Mouse (Mus musculus) heart, embryonic 11.5 days (tissue): ENCODE measurements at regions not wholly inside any gene's neighbourhood (a gene's known extent, or its start where the extent isn't known, plus 50 kb on each side); places are given as distances from the start of the nearest gene placed in this dataset.
A peak's percentile ranks its signal among the peaks of the same experiment; 100 is the strongest.

Experiments
- ATAC-seq: fragments of 200-750 bp; cut with Nextera tagmentation; replicated peaks from 2 replicates; pipeline ENCODE4 v1.8.0; 2017; ENCODE audit warnings: moderate library complexity; ENCODE audit not compliant: insufficient number of reproducible peaks, low FRiP score, low TSS enrichment
- H3K27ac ChIP-seq: fragments of 300-500 bp; sonication (generic); 2 replicates; pipeline ENCODE4 v1.5.1; 2014; ENCODE audit warnings: mild to moderate bottlenecking, low read depth, low read length
- H3K27me3 ChIP-seq: fragments of 300-500 bp; sonication (generic); 2 replicates; pipeline ENCODE4 v1.6.1; 2014; ENCODE audit warnings: mild to moderate bottlenecking, low read length, mixed read lengths; ENCODE audit not compliant: control insufficient read depth, insufficient read depth
- H3K36me3 ChIP-seq: fragments of 300-500 bp; sonication (generic); 2 replicates; pipeline ENCODE4 v1.6.1; 2014; ENCODE audit warnings: mild to moderate bottlenecking, low read length, moderate library complexity, mixed read lengths; ENCODE audit not compliant: control insufficient read depth, insufficient read depth
- H3K4me1 ChIP-seq: fragments of 300-500 bp; sonication (generic); 2 replicates; pipeline ENCODE4 v1.6.1; 2014; ENCODE audit warnings: low read length; ENCODE audit not compliant: control insufficient read depth, insufficient read depth
- H3K4me2 ChIP-seq: fragments of 300-500 bp; sonication (generic); 2 replicates; pipeline ENCODE4 v1.6.1; 2014; ENCODE audit warnings: mild to moderate bottlenecking, moderate library complexity
- H3K4me3 ChIP-seq: fragments of 300-500 bp; sonication (generic); 2 replicates; pipeline ENCODE4 v1.5.1; 2014; ENCODE audit warnings: low read depth, low read length
- H3K9ac ChIP-seq: fragments of 300-500 bp; sonication (generic); 2 replicates; pipeline ENCODE4 v1.6.1; 2014; ENCODE audit warnings: mild to moderate bottlenecking, low read depth, low read length, moderate library complexity
- H3K9me3 ChIP-seq: fragments of 300-500 bp; sonication (generic); replicated peaks from 2 replicates; pipeline ENCODE4 v1.6.1; 2016; ENCODE audit warnings: low read length; ENCODE audit not compliant: control insufficient read depth
- WGBS: fragments of 180-500 bp; shearing (Covaris S2); extraction: QIAGEN DNeasy Blood & Tissue Kit; methylation state at CpG from one replicate; pipeline ENCODE4 v1.1.7; 2014; ENCODE audit not compliant: insufficient replicate concordance; 5-methylcytosine and 5-hydroxymethylcytosine counted together

GRCm38 (mm10) chr2:75144861-75145260, 319.3 kb downstream of the Mtx2 start:
- no peak for ATAC-seq
- Histone ChIP-seq H3K9me3 (no peaks in the 10 kb centered on the region), H3K27ac (no peak overlapping the region), H3K4me3 (no peak overlapping the region), H3K4me1 (no peaks in the 10 kb centered on the region), H3K36me3 (no peaks in the 10 kb centered on the region), H3K4me2 (no peak overlapping the region), H3K9ac (no peak overlapping the region), H3K27me3 (peaks cover 14% of the 10 kb centered on the region)
- 64% methylated on average over 12 of the region's 12 CpGs for WGBS

GRCm38 (mm10) chr2:75146256-75146655, 320.7 kb downstream of the Mtx2 start:
- WGBS = 59% methylated on average over 6 of the region's 6 CpGs
- Histone ChIP-seq H3K27ac (no peak overlapping the region), H3K27me3 (peaks cover 3% of the 10 kb centered on the region), H3K36me3 (no peaks in the 10 kb centered on the region), H3K4me2 (no peak overlapping the region), H3K9ac (no peak overlapping the region), H3K4me3 (no peak overlapping the region), H3K4me1 (no peaks in the 10 kb centered on the region), H3K9me3 (no peaks in the 10 kb centered on the region)
- ATAC-seq = no peak

GRCm38 (mm10) chr2:75147399-75147798, 321.8 kb downstream of the Mtx2 start:
- H3K27me3 ChIP-seq = peaks cover 3% of the 10 kb centered on the region
- H3K36me3 ChIP-seq = no peaks in the 10 kb centered on the region
- H3K27ac ChIP-seq = no peak overlapping the region
- H3K9me3 ChIP-seq = no peaks in the 10 kb centered on the region
- no peaks in the 10 kb centered on the region for H3K4me1 ChIP-seq
- no peak overlapping the region for H3K4me2 ChIP-seq
- no peak overlapping the region for H3K4me3 ChIP-seq
- no peak overlapping the region for H3K9ac ChIP-seq
- ATAC-seq = no peak
- WGBS = 50% methylated on average over 9 of the region's 9 CpGs

- H3K4me2 ChIP-seq = no peak overlapping the region
- H3K27ac ChIP-seq = no peak overlapping the region
- no peaks in the 10 kb centered on the region for H3K9me3 ChIP-seq
- peaks cover 3% of the 10 kb centered on the region for H3K27me3 ChIP-seq
- H3K36me3 ChIP-seq = no peaks in the 10 kb centered on the region
- no peak overlapping the region for H3K9ac ChIP-seq
- WGBS = 67% methylated on average over 8 of the region's 8 CpGs
- H3K4me1 ChIP-seq = no peaks in the 10 kb centered on the region
- no peak for ATAC-seq
- no peak overlapping the region for H3K4me3 ChIP-seq
These were observed 322.4 kb downstream of the Mtx2 start for GRCm38 (mm10) chr2:75147967-75148366.

GRCm38 (mm10) chr2:75149036-75149435, 323.4 kb downstream of the Mtx2 start:
- no peaks in the 10 kb centered on the region for H3K9me3 ChIP-seq
- H3K4me2 ChIP-seq = no peak overlapping the region
- no peaks in the 10 kb centered on the region for H3K36me3 ChIP-seq
- no peak overlapping the region for H3K9ac ChIP-seq
- no peaks in the 10 kb centered on the region for H3K4me1 ChIP-seq
- H3K27ac ChIP-seq = no peak overlapping the region
- ATAC-seq = no peak
- WGBS = 75% methylated on average over 5 of the region's 5 CpGs
- H3K27me3 ChIP-seq = no peaks in the 10 kb centered on the region; the same call in 1 of the 2 replicates
- no peak overlapping the region for H3K4me3 ChIP-seq

GRCm38 (mm10) chr2:75149562-75149961, 324.0 kb downstream of the Mtx2 start:
- Histone ChIP-seq H3K9ac (no peak overlapping the region), H3K9me3 (no peaks in the 10 kb centered on the region), H3K27ac (no peak overlapping the region), H3K4me3 (no peak overlapping the region), H3K36me3 (no peaks in the 10 kb centered on the region), H3K27me3 (no peaks in the 10 kb centered on the region; the same call in 1 of the 2 replicates), H3K4me2 (peak overlapping the region; percentile 24), H3K4me1 (no peaks in the 10 kb centered on the region)
- 30% methylated on average over 12 of the region's 12 CpGs for WGBS
- ATAC-seq = no peak

DNA sequence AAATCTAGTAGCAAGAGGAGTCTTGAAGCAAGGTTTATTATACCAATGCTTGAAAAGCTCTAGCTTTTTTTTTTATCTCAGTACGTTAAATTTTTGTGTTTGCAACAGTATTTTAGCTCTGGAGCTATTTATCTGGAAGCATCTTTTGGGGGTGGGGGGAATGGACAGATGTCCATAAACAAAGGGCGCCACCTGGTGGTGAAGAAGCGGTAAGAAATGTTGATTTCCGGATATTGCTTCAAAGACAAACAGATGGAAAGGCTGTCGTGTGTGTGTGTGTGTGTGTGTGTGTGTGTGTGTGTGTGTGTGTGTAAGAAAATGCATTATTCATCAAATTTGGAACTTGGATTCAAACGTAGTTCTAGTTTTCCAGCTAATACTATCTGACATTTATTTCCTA, 325.4 kb downstream of the Mtx2 start:
- no peaks in the 10 kb centered on the region; the same call in 1 of the 2 replicates for H3K27me3 ChIP-seq
- no peak overlapping the region for H3K9ac ChIP-seq
- WGBS = 6% methylated on average over 6 of the region's 6 CpGs
- H3K27ac ChIP-seq = no peak overlapping the region
- no peaks in the 10 kb centered on the region for H3K36me3 ChIP-seq
- no peak overlapping the region for H3K4me2 ChIP-seq
- no peak for ATAC-seq
- H3K4me3 ChIP-seq = no peak overlapping the region
- H3K9me3 ChIP-seq = no peaks in the 10 kb centered on the region
- no peaks in the 10 kb centered on the region for H3K4me1 ChIP-seq

DNA sequence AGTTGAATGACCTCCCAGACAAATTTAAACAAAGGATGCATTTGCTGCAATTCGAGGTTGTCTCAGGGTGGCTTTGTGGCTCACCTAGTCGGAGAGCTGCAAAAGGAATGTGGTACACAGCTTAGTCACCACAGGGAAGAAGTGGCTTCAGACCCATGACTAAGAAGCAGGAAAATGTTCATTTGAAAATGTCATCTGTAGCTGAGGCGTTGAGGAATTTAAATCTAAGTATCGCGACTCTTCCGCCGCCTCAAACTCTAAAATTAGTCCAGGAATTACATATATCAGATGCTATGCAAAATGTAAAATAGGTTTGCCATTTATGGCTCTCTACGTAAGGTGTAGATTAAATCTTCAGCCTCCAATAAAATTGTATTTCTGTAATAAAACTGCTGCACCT, 325.9 kb downstream of the Mtx2 start:
- WGBS = 84% methylated on average over 8 of the region's 8 CpGs
- H3K4me2 ChIP-seq = no peak overlapping the region
- H3K27me3 ChIP-seq = no peaks in the 10 kb centered on the region; the same call in 1 of the 2 replicates
- H3K36me3 ChIP-seq = no peaks in the 10 kb centered on the region
- no peak overlapping the region for H3K4me3 ChIP-seq
- H3K4me1 ChIP-seq = no peaks in the 10 kb centered on the region
- no peak overlapping the region for H3K9ac ChIP-seq
- H3K9me3 ChIP-seq = no peaks in the 10 kb centered on the region
- H3K27ac ChIP-seq = no peak overlapping the region
- ATAC-seq = no peak

DNA sequence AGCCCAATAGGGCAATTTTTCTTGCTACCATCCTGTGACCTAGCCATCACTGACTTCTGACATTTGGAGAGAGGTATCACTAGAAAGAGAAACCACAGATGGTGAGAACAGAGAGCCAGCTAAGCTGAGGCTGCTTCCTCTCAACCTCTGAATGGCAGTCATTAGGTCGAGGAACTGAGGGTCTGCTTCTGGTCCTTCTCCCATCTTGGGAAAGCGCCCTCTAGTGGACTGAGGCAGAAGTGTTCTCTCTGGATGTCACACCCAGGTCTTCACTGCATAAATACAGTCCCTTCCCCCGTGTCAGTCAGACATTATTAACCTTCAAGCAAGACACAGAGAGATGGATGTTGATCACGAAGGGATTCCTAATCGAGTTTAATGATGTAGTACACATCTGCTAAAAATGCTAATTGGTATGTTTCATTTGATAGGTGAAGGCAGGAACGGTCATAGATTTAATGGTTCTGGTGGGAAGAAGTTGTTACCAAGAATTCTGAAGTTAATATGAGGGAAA, 326.9 kb downstream of the Mtx2 start:
- ATAC-seq = no peak

More for the DNA sequence above, 326.9 kb downstream of the Mtx2 start:
- H3K27ac ChIP-seq = no peak overlapping the region
- H3K4me3 ChIP-seq = no peak overlapping the region
- no peaks in the 10 kb centered on the region for H3K9me3 ChIP-seq
- no peaks in the 10 kb centered on the region for H3K4me1 ChIP-seq
- H3K4me2 ChIP-seq = no peak overlapping the region
- no peak overlapping the region for H3K9ac ChIP-seq
- H3K27me3 ChIP-seq = no peaks in the 10 kb centered on the region; the same call in 1 of the 2 replicates
- 30% methylated on average over 6 of the region's 6 CpGs for WGBS
- H3K36me3 ChIP-seq = no peaks in the 10 kb centered on the region
